Mouse (Mus musculus) liver, postnatal 0 days (tissue): ENCODE results near the gene Sertad3. TPM values are rescaled to one million over a fixed set of nuclear protein-coding genes. Genes with fewer than 3 reads are reported as not detected.

Experiments used
- ATAC-seq: fragments of 200-750 bp; cut with Nextera tagmentation; 2 replicates; pipeline ENCODE4 v1.8.0; 2017; ENCODE audit warnings: mild to moderate bottlenecking, moderate library complexity
- DNase-seq: peaks from one replicate; pipeline ENCODE4 v3.0.0-alpha.2; 2016
- H3K27ac ChIP-seq: fragments of 300-500 bp; sonication (generic); 2 replicates; pipeline ENCODE4 v1.5.1; 2014; ENCODE audit warnings: antibody characterized with exemption, moderate library complexity, mild to moderate bottlenecking, low read depth
- H3K27me3 ChIP-seq: fragments of 300-500 bp; sonication (generic); 2 replicates; pipeline ENCODE4 v1.6.1; 2014; ENCODE audit warnings: low read length, control low read depth, mixed read lengths; ENCODE audit not compliant: insufficient read depth
- H3K36me3 ChIP-seq: fragments of 300-500 bp; sonication (generic); replicated peaks from 2 replicates; pipeline ENCODE4 v1.6.1; 2014; ENCODE audit warnings: mild to moderate bottlenecking, control low read depth, low read length, moderate library complexity, mixed read lengths; ENCODE audit not compliant: insufficient read depth
- H3K4me1 ChIP-seq: fragments of 300-500 bp; sonication (generic); 2 replicates; pipeline ENCODE4 v1.6.1; 2014; ENCODE audit warnings: antibody characterized with exemption, mild to moderate bottlenecking, control low read depth; ENCODE audit not compliant: insufficient read depth
- H3K4me2 ChIP-seq: fragments of 300-500 bp; sonication (generic); 2 replicates; pipeline ENCODE4 v1.6.1; 2014; ENCODE audit warnings: low read depth, mild to moderate bottlenecking, low read length, moderate library complexity, mixed read lengths
- H3K4me3 ChIP-seq: fragments of 300-500 bp; sonication (generic); 2 replicates; pipeline ENCODE4 v1.5.1; 2014; ENCODE audit warnings: low read depth, low read length
- H3K9ac ChIP-seq: fragments of 300-500 bp; sonication (generic); replicated peaks from 2 replicates; pipeline ENCODE4 v1.6.1; 2014; ENCODE audit warnings: mild to moderate bottlenecking, moderate library complexity
- H3K9me3 ChIP-seq: fragments of 300-500 bp; sonication (generic); 2 replicates; pipeline ENCODE4 v1.6.1; 2016; ENCODE audit warnings: mild to moderate bottlenecking, control low read depth, low read length, mixed read lengths
- CTCF ChIP-seq: sonication (generic); IDR thresholded peaks from 2 replicates; pipeline ENCODE4 v1.5.1; 2016; ENCODE audit warnings: antibody characterized with exemption, low read depth
- EP300 ChIP-seq: IDR thresholded peaks from 2 replicates; pipeline ENCODE4 v1.6.1; 2016; ENCODE audit warnings: antibody characterized with exemption, low read depth, mild to moderate bottlenecking
- WGBS: fragments of 180-500 bp; shearing (Covaris S2); extraction: QIAGEN DNeasy Blood & Tissue Kit; methylation state at CpG from one replicate; pipeline ENCODE4 v1.1.7; 2014; ENCODE audit not compliant: insufficient replicate concordance; 5-methylcytosine and 5-hydroxymethylcytosine counted together
- polyA plus RNA-seq: library from polyadenylated mRNA; unstranded; fragments of >200 nt; fragmentation: Nextera tagmentation; extraction: Ambion mirVana; gene quantifications from 2 replicates; pipeline ENCODE4 v1.2.1, GENCODE M21; 2015

Sertad3 gene
- polyA plus RNA-seq: 16.2 and 17.0 TPM in 2 replicates

GRCm38 (mm10) chr7:27473156-27473834, at the start of gene Sertad3:
Sertad3 (plus strand) TSS chr7:27473768.
- Histone ChIP-seq H3K36me3 (peaks cover 23% of the 10 kb centered on the region), H3K4me3 (peak within 1 kb of the TSS; percentile 92), H3K9me3 (no peaks in the 10 kb centered on the region), H3K27me3 (no peaks in the 10 kb centered on the region), H3K9ac (peak within 1 kb of the TSS; percentile 92), H3K4me2 (peak within 1 kb of the TSS; percentile 74), H3K27ac (peak within 1 kb of the TSS; percentile 99), H3K4me1 (peaks cover 32% of the 10 kb centered on the region)
- TF ChIP-seq EP300 (peak; percentile 59), CTCF (peak; percentile 20; the same call in 1 of the 2 replicates)
- under 1% methylated on average over 36 of the region's 36 CpGs for WGBS
- ATAC-seq: peak; percentile 87
- peak; percentile 99 for DNase-seq

DNA sequence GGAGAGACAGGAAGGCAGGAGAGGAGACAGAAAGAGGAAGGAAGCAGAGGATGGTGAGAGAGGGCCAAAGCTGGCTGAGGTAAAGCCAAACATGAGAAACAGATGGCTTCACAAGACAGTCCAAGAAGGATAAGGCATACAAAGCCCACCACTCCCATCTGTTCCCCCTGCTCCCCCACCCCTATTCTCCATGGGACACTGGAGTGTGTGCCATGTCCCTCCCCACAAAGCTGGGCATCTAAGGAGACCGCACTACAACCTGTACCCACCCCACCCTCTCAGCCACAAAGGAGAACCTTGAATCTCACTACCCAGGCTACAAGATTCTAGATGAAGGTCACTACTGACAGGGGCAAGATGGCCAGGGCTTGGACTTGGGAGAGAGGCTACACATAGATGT, 46.2 kb upstream of the Sertad3 start:
- TF ChIP-seq CTCF (no peak), EP300 (no peak)

GRCm38 (mm10) chr7:27428002-27428401, 45.6 kb upstream of the Sertad3 start:
- H3K36me3 ChIP-seq: no peaks in the 10 kb centered on the region
- WGBS: 68% methylated on average over 11 of the region's 11 CpGs
- no peak overlapping the region for H3K4me3 ChIP-seq
- DNase-seq (no peak), ATAC-seq (no peak)
- no peak for TF ChIP-seq EP300
- TF ChIP-seq CTCF: no peak
- H3K27me3 ChIP-seq: no peaks in the 10 kb centered on the region
- H3K9me3 ChIP-seq: peaks cover 8% of the 10 kb centered on the region
- H3K4me2 ChIP-seq: no peak overlapping the region
- no peak overlapping the region for H3K9ac ChIP-seq
- H3K4me1 ChIP-seq: no peaks in the 10 kb centered on the region
- H3K27ac ChIP-seq: no peak overlapping the region

More for the DNA sequence above, 46.2 kb upstream of the Sertad3 start:
- 54% methylated on average over 1 of the region's 1 CpGs for WGBS
- Histone ChIP-seq H3K27ac (no peak overlapping the region), H3K9ac (no peak overlapping the region), H3K36me3 (no peaks in the 10 kb centered on the region), H3K4me1 (no peaks in the 10 kb centered on the region), H3K9me3 (peaks cover 8% of the 10 kb centered on the region), H3K27me3 (no peaks in the 10 kb centered on the region), H3K4me2 (no peak overlapping the region), H3K4me3 (no peak overlapping the region)
- DNase-seq: no peak
- ATAC-seq: no peak

DNA sequence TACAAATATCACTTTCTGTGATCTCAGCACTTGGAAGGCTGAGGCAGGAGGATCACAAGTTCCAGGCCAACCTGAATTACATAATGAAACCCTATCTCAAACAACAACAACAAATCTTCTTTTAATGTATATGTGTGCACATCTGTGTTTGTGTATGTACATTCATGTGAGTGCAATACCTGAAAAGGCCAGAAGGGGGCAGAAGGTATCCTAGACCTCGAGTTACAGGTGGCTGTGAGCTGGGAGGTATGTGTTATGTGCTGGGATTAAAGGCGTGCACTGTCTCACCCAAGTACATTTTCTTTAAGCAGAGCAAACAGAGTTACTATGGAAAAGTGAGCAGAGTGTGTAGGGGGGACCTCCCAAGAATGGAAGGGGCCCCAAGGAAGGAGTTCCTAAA, 44.4 kb upstream of the Sertad3 start:
- no peak overlapping the region for H3K27ac ChIP-seq
- whole genome bisulfite sequencing: 41% methylated on average over 2 of the region's 2 CpGs
- H3K4me3 ChIP-seq: no peak overlapping the region
- ATAC-seq: no peak
- no peak overlapping the region for H3K9ac ChIP-seq
- no peak for DNase-seq
- TF ChIP-seq EP300 (no peak), CTCF (peak; percentile 45)
- peaks cover 11% of the 10 kb centered on the region for H3K27me3 ChIP-seq
- H3K36me3 ChIP-seq: no peaks in the 10 kb centered on the region
- no peaks in the 10 kb centered on the region for H3K4me1 ChIP-seq
- peaks cover 8% of the 10 kb centered on the region for H3K9me3 ChIP-seq
- no peak overlapping the region for H3K4me2 ChIP-seq

GRCm38 (mm10) chr7:27433349-27433748, 40.2 kb upstream of the Sertad3 start:
- H3K27me3 ChIP-seq: peaks cover 26% of the 10 kb centered on the region
- no peak overlapping the region for H3K4me3 ChIP-seq
- H3K4me1 ChIP-seq: no peaks in the 10 kb centered on the region
- H3K9me3 ChIP-seq: peaks cover 10% of the 10 kb centered on the region
- no peak overlapping the region for H3K27ac ChIP-seq
- H3K36me3 ChIP-seq: no peaks in the 10 kb centered on the region
- no peak overlapping the region for H3K4me2 ChIP-seq
- no peak for TF ChIP-seq CTCF
- TF ChIP-seq EP300: no peak
- no peak overlapping the region for H3K9ac ChIP-seq
- no peak for DNase-seq
- no peak for ATAC-seq
- WGBS: 27% methylated on average over 10 of the region's 10 CpGs

DNA sequence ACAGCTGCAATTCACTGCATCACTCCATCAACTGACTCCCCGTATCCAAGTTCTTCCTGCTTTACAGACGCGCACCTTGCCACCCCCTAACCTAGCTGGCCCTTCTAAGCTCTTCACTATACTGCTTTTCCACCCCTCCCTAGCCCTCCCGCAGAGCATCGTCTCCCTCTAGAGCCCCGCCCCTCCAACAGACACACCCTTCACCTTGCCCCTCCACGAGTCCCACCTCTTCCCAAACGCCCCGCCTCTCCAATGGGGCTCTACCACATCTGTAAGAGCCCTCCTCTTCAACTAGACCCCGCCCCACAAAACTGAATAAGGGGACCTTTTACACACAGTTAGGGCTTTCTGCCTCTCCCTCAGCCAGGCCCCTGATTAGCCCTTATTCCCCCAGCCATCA, 39.8 kb upstream of the Sertad3 start:
- ATAC-seq: no peak

More for the DNA sequence above, 39.8 kb upstream of the Sertad3 start:
- no peak overlapping the region for H3K9ac ChIP-seq
- H3K4me3 ChIP-seq: no peak overlapping the region
- no peak overlapping the region for H3K4me2 ChIP-seq
- no peaks in the 10 kb centered on the region for H3K4me1 ChIP-seq
- no peak for DNase-seq
- no peak overlapping the region for H3K27ac ChIP-seq
- peaks cover 9% of the 10 kb centered on the region for H3K9me3 ChIP-seq
- TF ChIP-seq CTCF (no peak), EP300 (no peak)
- no peaks in the 10 kb centered on the region for H3K36me3 ChIP-seq
- peaks cover 26% of the 10 kb centered on the region for H3K27me3 ChIP-seq
- 11% methylated on average over 10 of the region's 10 CpGs for WGBS
